Mouse (Mus musculus) cerebellum, adult 2 months (tissue): ENCODE measurements around the gene Copz2.

Source experiments
- CTCF ChIP-seq: fragments of 200-500 bp; IDR thresholded peaks from 2 replicates; pipeline ENCODE4 v1.5.1; 2011; ENCODE audit warnings: low read depth, mild to moderate bottlenecking, control low read depth, low read length, moderate library complexity, borderline replicate concordance; ENCODE audit not compliant: insufficient read depth
- POLR2A ChIP-seq: fragments of 200-500 bp; IDR thresholded peaks from 2 replicates; pipeline ENCODE4 v1.6.1; 2011; ENCODE audit warnings: low read length, control low read depth, borderline replicate concordance; ENCODE audit not compliant: insufficient read depth

- TF ChIP-seq CTCF (no peak), POLR2A (no peak)
Observed at GRCm38 (mm10) chr11:96893203-96893842, 43.7 kb downstream of the Copz2 start.
